ENCODE assay signal across 25 mouse cellular contexts in genomic region chr4:88534903-88535302, GRCm38 (mm10). TPM values are rescaled to one million over a fixed set of nuclear protein-coding genes. Genes with fewer than 3 reads are reported as not detected.
DNase-seq lines count a peak whose midpoint lies in the region; ATAC-seq and TF ChIP-seq lines count a peak whose summit lies in the region.
"Had no signal": no experiment of that assay in that cellular context is flagged by ENCODE, and none has a peak within 500 bp of the region (broad histone marks: within the 10 kb centered on the region; RNA-seq: fewer than 3 reads in every experiment).

No protein-coding gene starts in this region.

- no peak overlapping the region for H3K9ac ChIP-seq in forebrain, embryonic 14.5 days (ENCODE audit: low read length)
- H3K9ac ChIP-seq in liver, embryonic 15.5 days, result no peak overlapping the region
- H3K9ac ChIP-seq: embryonic facial prominence, embryonic 15.5 days; heart, embryonic 15.5 days; hindbrain, embryonic 14.5 days had no signal

- DNase-seq in forebrain, embryonic 14.5 days (ENCODE audit: low spot score), result peak; percentile 46
- DNase-seq in forebrain, embryonic 10.5 days (ENCODE audit: extremely low spot score, low spot score), result no peak
- DNase-seq in heart, adult 11 months, result peak; percentile 11
- no peak for DNase-seq in heart, adult 9 months (ENCODE audit: low spot score in 2 of 2)
- no peak for DNase-seq in liver
- peak; percentile 66 for DNase-seq in brain, embryonic 14.5 days (ENCODE audit: low read depth)
- DNase-seq in lung, adult 2 months, result no peak
- DNase-seq: adrenal gland, adult 8-10 months; adrenal gland, postnatal 36 days; cerebellum, adult 11 months; cerebellum, adult 9-10 months; embryo, embryonic 11 days; gastrocnemius, postnatal 36 days; heart, adult 18-20 months; heart, postnatal 14 days; kidney, adult 2 months had no signal

- H3K4me1 ChIP-seq in forebrain, embryonic 14.5 days (ENCODE audit: control insufficient read depth, insufficient read depth, low read length), result no peaks in the 10 kb centered on the region
- H3K4me1 ChIP-seq in forebrain, embryonic 10.5 days, result peaks cover 4% of the 10 kb centered on the region
- H3K4me1 ChIP-seq in liver, embryonic 15.5 days (replicated peaks), result peaks cover 33% of the 10 kb centered on the region
- H3K4me1 ChIP-seq in lung, adult 2 months (ENCODE audit: control insufficient read depth, insufficient read depth, low read length), result peaks cover 11% of the 10 kb centered on the region; the same call in 1 of the 2 replicates

- TF ChIP-seq POLR2A in brain, embryonic 14.5 days (IDR thresholded peaks at IDR 0.05; ENCODE audit: borderline replicate concordance, extremely low read depth, insufficient read depth, insufficient read length, poor library complexity, severe bottlenecking), result no peak
- no peak for TF ChIP-seq POLR2A in lung, adult 2 months (IDR thresholded peaks at IDR 0.05; ENCODE audit: borderline replicate concordance, extremely low read depth, low read depth, low read length)

- no peak overlapping the region for H3K4me2 ChIP-seq in forebrain, embryonic 14.5 days (ENCODE audit: low read length)
- H3K4me2 ChIP-seq in liver, embryonic 15.5 days, result no peak overlapping the region
- H3K4me2 ChIP-seq: embryonic facial prominence, embryonic 15.5 days; heart, embryonic 11.5 days; heart, embryonic 15.5 days; hindbrain, embryonic 14.5 days had no signal

- no peak for ATAC-seq in forebrain, embryonic 14.5 days
- no peak for ATAC-seq in liver, embryonic 15.5 days (ENCODE audit: insufficient read depth)
- ATAC-seq: intestine, embryonic 16.5 days had no signal

- no peaks in the 10 kb centered on the region for H3K27me3 ChIP-seq in forebrain, embryonic 14.5 days (replicated peaks; ENCODE audit: control insufficient read depth, insufficient read depth, low read length)
- H3K27me3 ChIP-seq in forebrain, embryonic 10.5 days (ENCODE audit: poor library complexity, severe bottlenecking), result no peaks in the 10 kb centered on the region
- no peaks in the 10 kb centered on the region for H3K27me3 ChIP-seq in liver, embryonic 15.5 days
- H3K27me3 ChIP-seq: CH12.LX; embryonic facial prominence, embryonic 15.5 days; heart, embryonic 15.5 days had no signal

- H3K27ac ChIP-seq in forebrain, embryonic 14.5 days (ENCODE audit: low read depth, low read length), result no peak overlapping the region
- H3K27ac ChIP-seq in forebrain, embryonic 10.5 days, result no peak overlapping the region
- 0 out of 2 replicates have a peak overlapping the region, but pooled peaks have one; percentile 77 for H3K27ac ChIP-seq in liver, embryonic 15.5 days (replicated peaks)
- H3K27ac ChIP-seq: embryonic facial prominence, embryonic 15.5 days; heart, embryonic 15.5 days; hindbrain, embryonic 14.5 days had no signal

- H3K36me3 ChIP-seq in forebrain, embryonic 14.5 days (ENCODE audit: control insufficient read depth, insufficient read depth, low read length), result no peaks in the 10 kb centered on the region
- no peaks in the 10 kb centered on the region for H3K36me3 ChIP-seq in forebrain, embryonic 10.5 days (replicated peaks)
- no peaks in the 10 kb centered on the region for H3K36me3 ChIP-seq in liver, embryonic 15.5 days (replicated peaks)
- H3K36me3 ChIP-seq: embryonic facial prominence, embryonic 15.5 days; heart, embryonic 15.5 days had no signal

- WGBS in forebrain, embryonic 14.5 days, result 74% methylated on average over 1 of the region's 1 CpGs
- WGBS in forebrain, embryonic 10.5 days, result 96% methylated on average over 1 of the region's 1 CpGs
- whole genome bisulfite sequencing in liver, embryonic 15.5 days (ENCODE audit: insufficient replicate concordance), result 75% methylated on average over 1 of the region's 1 CpGs
- 44% methylated on average over 1 of the region's 1 CpGs for WGBS in lung, adult 2 months

- no peak for TF ChIP-seq CTCF in brain, embryonic 14.5 days (IDR thresholded peaks at IDR 0.05; ENCODE audit: borderline replicate concordance, extremely low read depth, insufficient read depth, insufficient read length)
- no peak for TF ChIP-seq CTCF in lung, adult 2 months (IDR thresholded peaks at IDR 0.05; ENCODE audit: insufficient read depth, low read length)

- H3K4me3 ChIP-seq in forebrain, embryonic 14.5 days (ENCODE audit: low read depth, low read length), result no peak overlapping the region
- no peak overlapping the region for H3K4me3 ChIP-seq in forebrain, embryonic 10.5 days
- H3K4me3 ChIP-seq in liver, embryonic 15.5 days (replicated peaks), result no peak overlapping the region
- H3K4me3 ChIP-seq in lung, adult 2 months (replicated peaks; ENCODE audit: extremely low read depth, low read depth, low read length), result no peak overlapping the region
- H3K4me3 ChIP-seq: embryonic facial prominence, embryonic 15.5 days; erythroblast, embryonic 14.5 days; heart, embryonic 15.5 days had no signal

- no peaks in the 10 kb centered on the region for H3K9me3 ChIP-seq in forebrain, embryonic 14.5 days (replicated peaks; ENCODE audit: control insufficient read depth, low read length)
- no peaks in the 10 kb centered on the region for H3K9me3 ChIP-seq in forebrain, embryonic 10.5 days
- H3K9me3 ChIP-seq in liver, embryonic 15.5 days (replicated peaks), result no peaks in the 10 kb centered on the region
- H3K9me3 ChIP-seq: embryonic facial prominence, embryonic 15.5 days; heart, embryonic 15.5 days had no signal

RNA-seq across cellular contexts. Expression of gene Ifnb1, which starts 12.3 kb away (rescaled TPM):
- polyA plus RNA-seq in forebrain, embryonic 14.5 days (2014; fragmentation: Nextera tagmentation; extraction: Ambion mirVana), result not detected in 2 replicates
- not detected in 2 replicates for polyA plus RNA-seq in forebrain, embryonic 10.5 days (2016; fragmentation: Nextera tagmentation; extraction: Ambion mirVana)
- polyA plus RNA-seq in liver, embryonic 15.5 days (2015; fragmentation: Nextera tagmentation; extraction: Ambion mirVana), result not detected in 2 replicates
- polyA plus RNA-seq in brain, embryonic 14.5 days (2012; rRNA removed), result not detected in 2 replicates
- polyA plus RNA-seq in lung, adult 2 months (2012; rRNA removed), result not detected in 2 replicates
- polyA plus RNA-seq: embryonic facial prominence, embryonic 11.5 days; embryonic facial prominence, embryonic 15.5 days; erythroblast, embryonic 14.5 days; heart, embryonic 11.5 days; heart, embryonic 15.5 days; hindbrain, embryonic 14.5 days; intestine, embryonic 16.5 days; kidney, adult 2 months had no signal

RNA-seq across cellular contexts. Expression of gene Ifna15, which starts 23.1 kb away (rescaled TPM):
- not detected in 2 replicates for polyA plus RNA-seq in forebrain, embryonic 14.5 days (2014; fragmentation: Nextera tagmentation; extraction: Ambion mirVana)
- polyA plus RNA-seq in forebrain, embryonic 10.5 days (2016; fragmentation: Nextera tagmentation; extraction: Ambion mirVana), result not detected in 2 replicates
- not detected in 2 replicates for polyA plus RNA-seq in liver, embryonic 15.5 days (2015; fragmentation: Nextera tagmentation; extraction: Ambion mirVana)
- polyA plus RNA-seq in brain, embryonic 14.5 days (2012; rRNA removed), result not detected in 2 replicates
- polyA plus RNA-seq in lung, adult 2 months (2012; rRNA removed), result not detected in 2 replicates
- polyA plus RNA-seq: embryonic facial prominence, embryonic 11.5 days; embryonic facial prominence, embryonic 15.5 days; erythroblast, embryonic 14.5 days; heart, embryonic 11.5 days; heart, embryonic 15.5 days; hindbrain, embryonic 14.5 days; intestine, embryonic 16.5 days; kidney, adult 2 months had no signal

RNA-seq across cellular contexts. Expression of gene Ifna14, which starts 36.7 kb away (rescaled TPM):
- not detected in 2 replicates for polyA plus RNA-seq in forebrain, embryonic 14.5 days (2014; fragmentation: Nextera tagmentation; extraction: Ambion mirVana)
- polyA plus RNA-seq in forebrain, embryonic 10.5 days (2016; fragmentation: Nextera tagmentation; extraction: Ambion mirVana), result not detected in 2 replicates
- not detected in 2 replicates for polyA plus RNA-seq in liver, embryonic 15.5 days (2015; fragmentation: Nextera tagmentation; extraction: Ambion mirVana)
- polyA plus RNA-seq in brain, embryonic 14.5 days (2012; rRNA removed), result not detected in 2 replicates
- not detected in 2 replicates for polyA plus RNA-seq in lung, adult 2 months (2012; rRNA removed)
- polyA plus RNA-seq: embryonic facial prominence, embryonic 11.5 days; embryonic facial prominence, embryonic 15.5 days; erythroblast, embryonic 14.5 days; heart, embryonic 11.5 days; heart, embryonic 15.5 days; hindbrain, embryonic 14.5 days; intestine, embryonic 16.5 days; kidney, adult 2 months had no signal

RNA-seq across cellular contexts. Expression of gene Ifna9, which starts 57.3 kb away (rescaled TPM):
- not detected in 2 replicates for polyA plus RNA-seq in forebrain, embryonic 14.5 days (2014; fragmentation: Nextera tagmentation; extraction: Ambion mirVana)
- not detected in 2 replicates for polyA plus RNA-seq in forebrain, embryonic 10.5 days (2016; fragmentation: Nextera tagmentation; extraction: Ambion mirVana)
- polyA plus RNA-seq in liver, embryonic 15.5 days (2015; fragmentation: Nextera tagmentation; extraction: Ambion mirVana), result not detected in 2 replicates
- not detected in 2 replicates for polyA plus RNA-seq in brain, embryonic 14.5 days (2012; rRNA removed)
- polyA plus RNA-seq in lung, adult 2 months (2012; rRNA removed), result not detected in 2 replicates
- polyA plus RNA-seq: embryonic facial prominence, embryonic 11.5 days; embryonic facial prominence, embryonic 15.5 days; erythroblast, embryonic 14.5 days; heart, embryonic 11.5 days; heart, embryonic 15.5 days; hindbrain, embryonic 14.5 days; intestine, embryonic 16.5 days; kidney, adult 2 months had no signal

Comparison
In these comparisons a context has a peak if more than half of its experiments do, and no peak if none do; other contexts are left out.
1. DNase-seq: peak in forebrain, embryonic 14.5 days (single experiment), heart, adult 11 months (single experiment) and brain, embryonic 14.5 days (single experiment); none in forebrain, embryonic 10.5 days (single experiment), heart, adult 9 months (0 of 2), liver (single experiment) and lung, adult 2 months (single experiment).